Mouse (Mus musculus) large intestine, adult 2 months (tissue): Measurements from ENCODE around the gene Crisp2. TPM values are rescaled to one million over a fixed set of nuclear protein-coding genes. Genes with fewer than 3 reads are reported as not detected.
"Not testable (repeated sequence)": the region's sequence is repeated elsewhere in the genome, so short reads cannot be mapped to it uniquely, and the experiment has no call there.

ENCODE experiments used
- DNase-seq: peaks from one replicate; pipeline ENCODE4 v3.0.0-alpha.2; 2012; ENCODE audit warnings: low read depth, low spot score
- WGBS: fragments of 180-500 bp; shearing (Covaris S2); methylation state at CpG from one replicate; pipeline ENCODE4 v1.1.7; 2018; 5-methylcytosine and 5-hydroxymethylcytosine counted together
- polyA plus RNA-seq: library from polyadenylated mRNA; depleted of rRNA; stranded (reverse); fragments of >200 nt; gene quantifications from 2 replicates; pipeline ENCODE4 v1.2.3, GENCODE M21; 2012; rRNA removed

Gene Crisp2
- polyA plus RNA-seq, 1 experiment = not detected

- no peak for DNase-seq
- 87% methylated on average over 2 of the region's 2 CpGs for WGBS
Observed at GRCm38 (mm10) chr17:40726820-40727219, 80.0 kb downstream of the Crisp2 start, which contains the start of gene Esp1. Esp1 (plus strand) TSS chr17:40727120.

DNA sequence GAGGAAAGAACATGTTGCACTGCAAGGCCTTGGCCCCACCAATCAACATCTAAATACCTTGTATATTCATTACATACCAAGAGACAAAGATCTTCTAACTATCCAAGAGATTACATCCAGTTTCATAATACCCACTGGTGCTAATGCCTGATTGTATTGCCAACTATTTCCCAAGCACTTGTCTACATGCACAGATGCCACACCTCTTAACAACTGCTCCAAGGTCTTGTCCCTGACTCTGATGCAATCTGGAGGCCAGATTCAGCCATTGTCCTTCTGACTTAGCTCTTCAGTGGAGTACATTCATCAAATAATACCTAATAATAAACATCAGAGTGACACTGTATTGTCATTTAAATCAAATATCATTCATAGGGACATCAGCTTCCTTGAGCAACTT is 89.7 kb downstream of the Crisp2 start:
- not testable (repeated sequence) for DNase-seq

GRCm38 (mm10) chr17:40716273-40716672 is 90.5 kb downstream of the Crisp2 start:
- no peak for DNase-seq

Other genes with a start within 250 kb of the Crisp2 start
- gene Esp6, start 245.5 kb downstream of the Crisp2 start, polyA plus RNA-seq = not detected in 2 replicates
- gene Esp4, start 208.4 kb downstream of the Crisp2 start, polyA plus RNA-seq = not detected in 2 replicates
- gene Esp3, start 174.9 kb downstream of the Crisp2 start, polyA plus RNA-seq = not detected in 2 replicates
- gene Esp1, start 79.9 kb downstream of the Crisp2 start, polyA plus RNA-seq = not detected in 2 replicates
- gene Rhag, start 4.1 kb upstream of the Crisp2 start, polyA plus RNA-seq = not detected in 2 replicates
- 9.9 and 14.8 TPM in 2 replicates for gene 9130008F23Rik, start 73.6 kb upstream of the Crisp2 start, polyA plus RNA-seq
- gene Glyatl3, start 107.3 kb upstream of the Crisp2 start, polyA plus RNA-seq = not detected in 2 replicates
- gene Mut, start 127.7 kb upstream of the Crisp2 start, polyA plus RNA-seq = 6.7 and 10.5 TPM in 2 replicates
- gene Cenpq, start 128.0 kb upstream of the Crisp2 start, polyA plus RNA-seq = 1.0 and 1.5 TPM in 2 replicates